Mouse (Mus musculus): ENCODE results near the gene Copg1. TPM values are rescaled to one million over a fixed set of nuclear protein-coding genes. Genes with fewer than 3 reads are reported as not detected.

The Copg1 gene
- polyA plus RNA-seq, 1 experiment, result 41.4 TPM

DNA sequence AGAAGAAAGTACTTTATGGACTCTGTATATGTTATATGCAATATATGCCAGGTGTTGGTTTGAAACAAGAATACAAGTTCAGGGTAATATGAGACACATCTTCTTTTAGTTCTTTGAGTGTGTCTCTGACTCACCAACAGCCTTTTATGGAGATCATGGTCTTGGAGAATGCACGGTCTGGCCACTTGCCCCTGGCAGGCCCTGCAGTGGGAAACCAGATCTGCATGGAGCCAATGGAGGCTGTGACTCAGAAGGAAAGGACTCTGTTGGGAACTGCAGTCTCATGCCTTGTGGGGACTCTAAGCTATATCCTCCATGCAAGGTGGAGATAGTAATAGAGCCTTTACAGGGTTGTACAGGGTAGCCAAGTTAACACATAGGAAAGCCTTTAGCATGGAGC lies 12.5 kb upstream of the Copg1 start:
- peak; percentile 11 for DNase-seq
- TF ChIP-seq POLR2A (IDR thresholded peaks at IDR 0.05; ENCODE audit: low read depth, low read length) (no peak), CTCF (conservative IDR thresholded peaks at IDR 0.05; ENCODE audit: insufficient read depth, insufficient read length, low read depth, low read length) (no peak)
- no peaks in the 10 kb centered on the region for H3K27me3 ChIP-seq (replicated peaks; ENCODE audit: control insufficient read depth, insufficient read depth, low read length)
- no peak overlapping the region for H3K4me3 ChIP-seq (ENCODE audit: insufficient read depth, low read depth, low read length)
- no peaks in the 10 kb centered on the region for H3K36me3 ChIP-seq (ENCODE audit: control insufficient read depth, insufficient read depth, low read length)
- H3K27ac ChIP-seq (ENCODE audit: insufficient read depth, low read depth, low read length), result no peak overlapping the region
- WGBS, result 79% methylated on average over 1 of the region's 1 CpGs
- H3K4me1 ChIP-seq (ENCODE audit: control insufficient read depth, insufficient read depth, low read length), result peaks cover 9% of the 10 kb centered on the region; the same call in 1 of the 2 replicates

DNA sequence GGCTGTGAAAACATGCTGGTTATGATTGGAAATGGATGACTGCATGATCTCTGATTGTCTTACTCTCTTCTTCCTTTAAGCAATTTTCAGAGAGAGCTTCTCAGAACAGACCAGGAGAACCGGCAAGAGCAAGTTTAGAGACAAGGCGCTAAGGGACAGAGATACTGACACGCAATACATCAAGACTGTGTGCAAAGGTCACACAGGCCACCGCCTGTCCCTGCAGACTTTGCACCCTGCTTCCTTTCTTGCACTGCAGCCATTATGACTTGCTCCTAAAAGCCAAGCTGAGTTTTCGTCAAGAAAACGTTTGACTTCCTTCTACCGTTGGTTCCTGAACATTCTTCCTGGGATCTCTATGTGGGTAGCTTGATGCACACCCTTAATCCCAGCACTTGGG lies 12.1 kb upstream of the Copg1 start:
- H3K27ac ChIP-seq (ENCODE audit: insufficient read depth, low read depth, low read length), result no peak overlapping the region
- no peaks in the 10 kb centered on the region for H3K36me3 ChIP-seq (ENCODE audit: control insufficient read depth, insufficient read depth, low read length)
- H3K27me3 ChIP-seq (replicated peaks; ENCODE audit: control insufficient read depth, insufficient read depth, low read length), result no peaks in the 10 kb centered on the region
- WGBS, result 49% methylated on average over 7 of the region's 7 CpGs
- peak; percentile 64 for DNase-seq
- peaks cover 9% of the 10 kb centered on the region; the same call in 1 of the 2 replicates for H3K4me1 ChIP-seq (ENCODE audit: control insufficient read depth, insufficient read depth, low read length)
- TF ChIP-seq CTCF (conservative IDR thresholded peaks at IDR 0.05; ENCODE audit: insufficient read depth, insufficient read length, low read depth, low read length) (no peak), POLR2A (IDR thresholded peaks at IDR 0.05; ENCODE audit: low read depth, low read length) (no peak)
- no peak overlapping the region for H3K4me3 ChIP-seq (ENCODE audit: insufficient read depth, low read depth, low read length)

- no peak overlapping the region for H3K27ac ChIP-seq (ENCODE audit: insufficient read depth, low read depth, low read length)
- no peaks in the 10 kb centered on the region for H3K36me3 ChIP-seq (ENCODE audit: control insufficient read depth, insufficient read depth, low read length)
- H3K27me3 ChIP-seq (replicated peaks; ENCODE audit: control insufficient read depth, insufficient read depth, low read length), result no peaks in the 10 kb centered on the region
- TF ChIP-seq POLR2A (IDR thresholded peaks at IDR 0.05; ENCODE audit: low read depth, low read length) (no peak), CTCF (conservative IDR thresholded peaks at IDR 0.05; ENCODE audit: insufficient read depth, insufficient read length, low read depth, low read length) (no peak)
- H3K4me3 ChIP-seq (ENCODE audit: insufficient read depth, low read depth, low read length), result no peak overlapping the region
- WGBS, result 59% methylated on average over 13 of the region's 13 CpGs
- peaks cover 9% of the 10 kb centered on the region; the same call in 1 of the 2 replicates for H3K4me1 ChIP-seq (ENCODE audit: control insufficient read depth, insufficient read depth, low read length)
- peak; percentile 75 for DNase-seq
Observed at GRCm38 (mm10) chr6:87876068-87876643, 11.5 kb upstream of the Copg1 start.

DNA sequence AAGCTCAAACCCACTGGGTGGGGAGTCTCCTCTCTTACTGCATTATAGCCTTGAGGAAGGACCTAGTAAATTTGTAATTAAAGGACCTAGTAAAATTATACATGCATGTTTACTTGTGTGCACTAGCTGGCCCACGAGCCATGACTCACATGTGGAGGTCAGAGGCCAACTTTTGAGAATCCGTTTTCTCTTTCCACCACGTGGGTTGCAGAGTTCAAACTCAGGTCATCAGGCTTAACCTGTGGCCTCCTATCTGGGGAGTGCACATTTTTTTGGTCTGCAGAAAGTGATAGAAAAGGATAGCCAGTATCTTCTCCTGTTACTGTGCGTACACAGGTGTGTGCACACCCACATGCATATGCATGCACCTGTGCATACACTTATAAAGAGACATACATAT lies 8.6 kb upstream of the Copg1 start:
- H3K4me1 ChIP-seq (ENCODE audit: control insufficient read depth, insufficient read depth, low read length), result peaks cover 6% of the 10 kb centered on the region; the same call in 1 of the 2 replicates
- no peak for TF ChIP-seq POLR2A (IDR thresholded peaks at IDR 0.05; ENCODE audit: low read depth, low read length)
- no peak for TF ChIP-seq CTCF (conservative IDR thresholded peaks at IDR 0.05; ENCODE audit: insufficient read depth, insufficient read length, low read depth, low read length)
- H3K27me3 ChIP-seq (replicated peaks; ENCODE audit: control insufficient read depth, insufficient read depth, low read length), result no peaks in the 10 kb centered on the region
- 32% methylated on average over 4 of the region's 4 CpGs for WGBS
- no peak overlapping the region for H3K27ac ChIP-seq (ENCODE audit: insufficient read depth, low read depth, low read length)
- H3K4me3 ChIP-seq (ENCODE audit: insufficient read depth, low read depth, low read length), result no peak overlapping the region
- no peaks in the 10 kb centered on the region for H3K36me3 ChIP-seq (ENCODE audit: control insufficient read depth, insufficient read depth, low read length)
- DNase-seq, result peak; percentile 12

DNA sequence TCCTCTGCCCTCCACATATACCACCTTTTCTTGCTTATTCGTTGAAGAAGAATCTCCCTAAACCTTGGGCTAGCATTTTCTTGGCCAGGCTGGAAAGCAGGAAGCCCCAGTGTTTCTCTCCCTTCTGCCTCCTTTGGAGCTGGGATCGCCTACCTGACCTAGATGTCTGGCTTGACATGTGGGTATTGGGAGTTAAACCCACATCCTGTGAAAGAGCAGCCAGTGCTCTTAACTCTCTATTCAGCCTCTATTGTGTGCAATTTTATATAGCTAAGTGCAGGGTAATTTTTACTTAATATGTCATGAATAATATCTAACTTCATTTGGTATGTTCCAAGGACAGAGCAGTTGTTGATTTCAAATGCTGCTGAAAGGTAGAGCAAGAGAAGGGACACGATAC lies 8.0 kb upstream of the Copg1 start:
- H3K27me3 ChIP-seq (replicated peaks; ENCODE audit: control insufficient read depth, insufficient read depth, low read length), result no peaks in the 10 kb centered on the region
- 76% methylated on average over 3 of the region's 3 CpGs for WGBS
- no peak for TF ChIP-seq POLR2A (IDR thresholded peaks at IDR 0.05; ENCODE audit: low read depth, low read length)
- DNase-seq, result no peak
- no peaks in the 10 kb centered on the region for H3K36me3 ChIP-seq (ENCODE audit: control insufficient read depth, insufficient read depth, low read length)
- no peak overlapping the region for H3K27ac ChIP-seq (ENCODE audit: insufficient read depth, low read depth, low read length)
- H3K4me1 ChIP-seq (ENCODE audit: control insufficient read depth, insufficient read depth, low read length), result peaks cover 6% of the 10 kb centered on the region; the same call in 1 of the 2 replicates
- H3K4me3 ChIP-seq (ENCODE audit: insufficient read depth, low read depth, low read length), result no peak overlapping the region

DNA sequence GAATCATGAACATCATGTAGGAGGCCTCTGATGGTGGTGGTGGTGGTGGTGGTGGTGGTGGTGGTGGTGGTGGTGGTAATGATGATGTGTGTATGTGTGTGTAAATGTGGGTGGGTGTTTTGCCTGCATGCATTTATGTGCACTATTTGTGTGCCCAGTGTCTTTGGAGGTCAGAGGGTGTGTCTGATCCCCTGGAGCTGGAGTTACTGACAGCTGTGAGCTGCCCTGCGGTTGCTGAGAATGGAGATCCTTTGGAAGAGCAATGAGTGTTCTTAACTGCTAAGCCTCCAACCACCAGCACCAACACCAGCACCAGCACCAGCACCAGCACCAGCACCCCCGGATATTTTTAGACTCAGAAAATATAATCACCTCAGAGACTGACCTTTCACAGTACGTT lies 5.4 kb upstream of the Copg1 start:
- H3K4me1 ChIP-seq (ENCODE audit: control insufficient read depth, insufficient read depth, low read length), result peaks cover 5% of the 10 kb centered on the region; the same call in 1 of the 2 replicates
- TF ChIP-seq CTCF (conservative IDR thresholded peaks at IDR 0.05; ENCODE audit: insufficient read depth, insufficient read length, low read depth, low read length) (no peak), POLR2A (IDR thresholded peaks at IDR 0.05; ENCODE audit: low read depth, low read length) (no peak)
- H3K4me3 ChIP-seq (ENCODE audit: insufficient read depth, low read depth, low read length), result no peak overlapping the region
- no peaks in the 10 kb centered on the region for H3K36me3 ChIP-seq (ENCODE audit: control insufficient read depth, insufficient read depth, low read length)
- DNase-seq, result no peak
- WGBS, result 83% methylated on average over 3 of the region's 3 CpGs
- no peaks in the 10 kb centered on the region for H3K27me3 ChIP-seq (replicated peaks; ENCODE audit: control insufficient read depth, insufficient read depth, low read length)
- H3K27ac ChIP-seq (ENCODE audit: insufficient read depth, low read depth, low read length), result no peak overlapping the region

- peaks cover 8% of the 10 kb centered on the region; the same call in 1 of the 2 replicates for H3K4me1 ChIP-seq (ENCODE audit: control insufficient read depth, insufficient read depth, low read length)
- TF ChIP-seq CTCF (conservative IDR thresholded peaks at IDR 0.05; ENCODE audit: insufficient read depth, insufficient read length, low read depth, low read length) (no peak), POLR2A (IDR thresholded peaks at IDR 0.05; ENCODE audit: low read depth, low read length) (no peak)
- WGBS, result 68% methylated on average over 4 of the region's 4 CpGs
- no peak overlapping the region for H3K4me3 ChIP-seq (ENCODE audit: insufficient read depth, low read depth, low read length)
- H3K36me3 ChIP-seq (ENCODE audit: control insufficient read depth, insufficient read depth, low read length), result no peaks in the 10 kb centered on the region
- H3K27ac ChIP-seq (ENCODE audit: insufficient read depth, low read depth, low read length), result no peak overlapping the region
- no peak for DNase-seq
- no peaks in the 10 kb centered on the region for H3K27me3 ChIP-seq (replicated peaks; ENCODE audit: control insufficient read depth, insufficient read depth, low read length)
Observed at GRCm38 (mm10) chr6:87882816-87883215, 4.8 kb upstream of the Copg1 start.

Measured in kidney, adult 2 months (tissue).